Mouse (Mus musculus) erythroblast, embryonic 14.5 days (primary cell): ENCODE measurements around the gene Ush2a.

Source experiments
- GATA1 ChIP-seq: IDR thresholded peaks from 2 replicates; pipeline ENCODE4 v1.6.1; 2012; ENCODE audit warnings: low read length, inconsistent platforms, mixed read lengths
- TAL1 ChIP-seq: IDR thresholded peaks from 3 replicates; pipeline ENCODE4 v1.6.1; 2012; ENCODE audit warnings: low read length, inconsistent platforms, mixed read lengths

GRCm38 (mm10) chr1:188952501-188952900, 690.7 kb downstream of the Ush2a start:
- TF ChIP-seq GATA1 (no peak), TAL1 (no peak)
